Mouse (Mus musculus) cerebellum, adult 11-12 months (tissue): ENCODE results near the gene Zfp296.

Experiments used
- DNase-seq: peaks from one replicate; pipeline ENCODE4 v3.0.0; 2022

Gene Zfp296

DNA sequence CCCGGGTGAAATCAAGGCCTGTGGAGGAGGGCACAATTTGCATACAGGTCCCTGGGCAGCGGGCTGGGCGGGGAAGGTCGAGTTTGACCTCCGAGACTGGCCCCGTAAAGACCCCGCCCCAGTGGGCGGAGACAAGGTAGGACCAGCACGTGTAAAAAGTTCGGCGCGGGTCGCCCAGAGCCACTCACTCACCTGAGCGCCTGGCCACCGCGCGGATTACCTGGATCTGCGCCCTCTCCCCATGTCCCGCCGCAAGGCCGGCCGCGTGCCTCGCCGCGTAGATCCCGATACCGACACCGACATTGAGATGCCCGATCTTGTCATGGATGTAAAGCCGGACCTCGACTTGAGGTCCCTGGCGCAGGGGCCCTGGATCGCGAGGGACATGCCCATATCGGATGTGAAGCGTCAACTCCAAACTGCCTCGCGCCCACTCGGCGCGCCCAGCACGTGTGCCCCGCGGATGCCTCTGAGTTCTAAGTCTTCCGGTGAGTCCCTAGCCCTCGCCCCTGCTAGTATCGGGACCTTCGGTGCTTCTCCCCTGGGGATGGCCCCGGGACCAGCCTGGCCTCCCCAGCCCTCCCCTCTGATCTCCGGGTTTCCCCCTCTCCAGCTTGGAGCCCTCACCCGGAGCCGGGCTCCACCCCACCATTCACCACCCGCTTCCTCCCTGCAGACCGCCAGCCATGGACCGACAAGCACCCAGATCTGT, at the start of gene Zfp296, which contains the start of gene Gemin7:
Gene Zfp296 (plus strand): TSS at position 147 of the 712 bp plus-strand sequence.
Gene Gemin7 (minus strand): TSS at position 455 of the 712 bp plus-strand sequence.
- DNase-seq = peak; percentile 67

GRCm38 (mm10) chr7:19531077-19531476, 46.0 kb upstream of the Zfp296 start:
- no peak for DNase-seq

- no peak for DNase-seq
Observed at GRCm38 (mm10) chr7:19532240-19532639, 44.8 kb upstream of the Zfp296 start.

- DNase-seq = no peak
Observed at GRCm38 (mm10) chr7:19534676-19535075, 42.4 kb upstream of the Zfp296 start.

DNA sequence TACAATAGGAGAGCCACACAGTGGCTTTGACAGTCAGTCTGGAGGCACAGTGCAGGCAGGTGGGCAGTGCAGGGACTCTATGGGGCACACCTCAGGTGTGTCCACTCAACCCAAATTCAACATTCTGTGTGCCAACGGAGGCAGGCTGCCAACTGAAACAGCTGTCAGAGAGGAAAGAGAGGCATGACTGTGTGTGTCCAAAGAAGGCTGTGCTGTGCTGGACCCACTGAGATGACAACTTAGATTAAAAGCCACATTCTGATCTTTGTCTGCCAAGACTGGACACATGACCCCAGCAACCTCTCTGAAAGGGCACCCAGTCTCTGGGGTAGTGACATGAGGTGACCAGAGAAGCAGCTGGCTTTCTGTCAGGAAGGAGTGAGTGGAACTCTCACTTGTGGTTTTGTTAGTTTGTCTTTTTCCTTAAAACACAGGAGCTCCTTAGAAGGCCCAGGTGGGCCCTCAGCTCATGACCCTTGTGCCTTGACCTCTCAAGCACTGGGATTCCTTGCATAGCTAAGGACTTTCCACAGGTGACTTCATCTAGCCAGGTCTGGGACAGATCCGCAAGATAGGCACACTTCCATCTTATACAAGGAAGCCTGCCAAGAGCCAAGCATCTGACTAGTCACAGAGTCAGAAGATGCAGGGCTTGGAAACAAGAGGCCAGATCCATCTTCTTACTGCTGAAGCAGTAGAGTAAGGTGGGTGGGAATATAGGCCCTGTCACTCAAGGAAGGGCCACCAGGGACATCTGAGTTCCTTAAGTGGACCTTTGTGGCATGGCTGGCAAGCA, 36.1 kb upstream of the Zfp296 start:
- DNase-seq = peak; percentile 59

GRCm38 (mm10) chr7:19541681-19542154, 35.4 kb upstream of the Zfp296 start:
- DNase-seq = no peak

DNA sequence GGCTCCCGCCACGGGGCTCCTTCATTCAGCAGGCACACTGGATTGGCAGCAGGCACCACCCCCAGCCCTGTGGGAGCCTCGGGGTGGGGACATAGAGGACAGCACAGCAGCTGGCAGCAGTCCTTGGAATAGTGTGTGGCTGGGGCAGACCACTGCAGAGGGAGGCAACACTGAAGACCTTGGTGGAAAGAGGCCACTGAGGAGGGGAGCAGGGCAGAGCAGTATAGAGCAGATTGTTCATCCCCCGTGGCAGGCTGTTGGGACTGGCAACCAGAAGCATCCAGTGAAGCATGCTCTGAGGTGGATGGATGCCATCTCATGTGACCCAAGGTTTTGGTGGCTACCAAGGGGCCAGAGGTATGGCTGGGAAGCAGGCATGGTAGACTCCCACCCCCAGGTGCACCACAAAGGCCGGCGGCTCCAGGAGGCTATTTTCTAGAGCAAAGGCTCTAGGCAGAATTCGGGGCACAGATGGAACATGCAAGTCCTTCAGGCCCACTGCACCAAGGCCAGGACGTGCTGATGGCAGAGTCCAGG, 34.9 kb upstream of the Zfp296 start:
- peak; percentile 82 for DNase-seq

- no peak for DNase-seq
Observed at GRCm38 (mm10) chr7:19543584-19543983, 33.5 kb upstream of the Zfp296 start.

GRCm38 (mm10) chr7:19546007-19546406, 31.1 kb upstream of the Zfp296 start:
- DNase-seq = no peak

- no peak for DNase-seq
Observed at GRCm38 (mm10) chr7:19547344-19547969, 29.6 kb upstream of the Zfp296 start.

- DNase-seq = no peak
Observed at GRCm38 (mm10) chr7:19549394-19549793, 27.7 kb upstream of the Zfp296 start.

GRCm38 (mm10) chr7:19551634-19552033, 25.5 kb upstream of the Zfp296 start:
- DNase-seq = no peak

DNA sequence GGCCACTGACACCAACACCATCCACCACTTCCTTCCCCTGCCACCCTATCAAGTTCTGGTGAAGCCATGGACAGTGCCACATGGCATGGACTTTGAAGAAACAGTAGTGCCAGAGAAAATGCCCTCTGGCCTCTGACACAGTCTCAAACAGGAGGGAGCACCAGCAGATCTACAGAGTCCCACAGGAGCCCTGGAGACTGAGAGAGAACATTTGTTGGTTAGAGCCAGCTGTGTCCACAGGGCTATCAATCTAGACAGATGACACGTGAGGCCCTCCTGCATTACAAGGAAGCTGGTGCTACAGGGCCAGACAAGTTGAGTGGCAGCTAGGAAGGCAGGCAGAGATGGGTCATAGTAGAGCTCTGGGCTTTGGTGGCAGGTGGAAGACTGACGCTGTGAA, 24.6 kb upstream of the Zfp296 start:
- no peak for DNase-seq

- DNase-seq = no peak
Observed at GRCm38 (mm10) chr7:19554168-19554567, 22.9 kb upstream of the Zfp296 start.

DNA sequence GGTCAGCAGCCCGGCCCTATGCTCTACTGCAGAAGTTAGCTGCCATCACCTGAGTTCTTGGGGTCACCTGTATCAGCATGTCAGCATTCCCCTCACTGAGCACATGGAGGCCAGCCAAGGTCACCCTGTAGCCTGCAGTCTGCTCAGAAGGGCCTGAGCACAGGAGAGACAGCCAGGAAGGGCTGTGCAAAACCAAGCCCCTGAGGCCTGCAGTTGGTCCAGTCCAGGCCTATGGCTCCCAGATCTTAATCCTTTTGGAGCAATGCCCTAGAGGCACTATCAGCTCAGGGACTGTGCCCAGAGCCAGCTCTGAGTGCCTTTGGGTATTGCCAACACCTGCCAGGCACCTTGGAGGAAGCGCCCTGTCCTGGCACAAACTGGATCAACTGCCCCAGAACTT, 20.0 kb upstream of the Zfp296 start:
- DNase-seq = peak; percentile 60

- DNase-seq = peak; percentile 31
Observed at GRCm38 (mm10) chr7:19557982-19558900, 18.8 kb upstream of the Zfp296 start.

GRCm38 (mm10) chr7:19558965-19559364, 18.1 kb upstream of the Zfp296 start:
- no peak for DNase-seq

DNA sequence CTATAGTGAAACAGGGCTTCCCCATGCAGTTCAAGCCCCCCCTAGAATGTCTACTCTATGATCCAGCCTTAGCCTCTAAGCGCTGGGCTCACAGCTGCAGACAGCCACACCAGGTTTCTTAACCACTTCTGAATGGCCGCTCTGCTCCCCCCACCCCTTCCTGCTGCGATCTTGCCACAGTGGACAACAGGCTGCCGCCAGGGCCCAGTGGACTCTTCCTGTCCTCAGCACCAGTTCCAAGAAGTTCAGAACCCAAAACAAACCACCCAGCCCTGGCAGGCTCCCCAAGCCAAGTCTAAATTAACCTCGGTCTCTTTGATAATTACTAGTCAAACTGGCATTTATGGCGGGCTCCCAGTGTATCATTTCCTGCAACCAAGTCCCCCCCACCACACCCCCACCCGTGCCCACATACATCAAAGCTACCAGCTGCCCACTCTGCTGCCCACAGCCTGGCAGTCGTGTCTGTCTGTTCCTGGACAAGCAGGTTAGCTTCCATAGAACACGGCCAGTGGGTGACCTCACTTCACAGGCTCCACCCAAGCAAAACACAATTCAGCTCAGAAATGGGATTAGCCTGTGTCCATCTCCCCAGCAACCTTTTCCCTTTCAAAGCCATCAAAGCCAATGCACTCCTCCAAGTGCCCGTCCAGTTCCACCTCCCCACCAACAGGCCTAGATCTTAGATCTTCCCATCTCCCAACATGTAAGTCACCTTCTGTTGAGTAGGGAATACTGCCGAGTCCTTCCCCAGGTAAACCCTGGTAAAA, 16.4 kb upstream of the Zfp296 start:
- peak; percentile 54 for DNase-seq

DNA sequence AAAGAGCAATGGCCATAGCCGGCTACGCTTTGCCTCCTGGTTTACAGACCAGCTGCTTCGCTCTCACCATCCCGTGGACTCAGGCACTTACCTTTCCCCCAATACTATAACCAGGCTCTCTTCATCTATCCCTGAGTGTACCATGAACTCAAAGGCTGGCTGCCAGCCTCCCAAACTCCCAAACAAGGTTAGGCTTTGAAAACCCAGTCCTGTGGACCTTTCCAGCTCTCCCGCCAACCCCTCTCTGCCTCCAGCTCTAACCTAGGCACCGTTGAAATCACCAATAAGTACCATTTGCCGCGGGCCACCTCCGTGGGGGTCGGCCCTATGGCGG, 15.7 kb upstream of the Zfp296 start:
- DNase-seq = peak; percentile 65

DNA sequence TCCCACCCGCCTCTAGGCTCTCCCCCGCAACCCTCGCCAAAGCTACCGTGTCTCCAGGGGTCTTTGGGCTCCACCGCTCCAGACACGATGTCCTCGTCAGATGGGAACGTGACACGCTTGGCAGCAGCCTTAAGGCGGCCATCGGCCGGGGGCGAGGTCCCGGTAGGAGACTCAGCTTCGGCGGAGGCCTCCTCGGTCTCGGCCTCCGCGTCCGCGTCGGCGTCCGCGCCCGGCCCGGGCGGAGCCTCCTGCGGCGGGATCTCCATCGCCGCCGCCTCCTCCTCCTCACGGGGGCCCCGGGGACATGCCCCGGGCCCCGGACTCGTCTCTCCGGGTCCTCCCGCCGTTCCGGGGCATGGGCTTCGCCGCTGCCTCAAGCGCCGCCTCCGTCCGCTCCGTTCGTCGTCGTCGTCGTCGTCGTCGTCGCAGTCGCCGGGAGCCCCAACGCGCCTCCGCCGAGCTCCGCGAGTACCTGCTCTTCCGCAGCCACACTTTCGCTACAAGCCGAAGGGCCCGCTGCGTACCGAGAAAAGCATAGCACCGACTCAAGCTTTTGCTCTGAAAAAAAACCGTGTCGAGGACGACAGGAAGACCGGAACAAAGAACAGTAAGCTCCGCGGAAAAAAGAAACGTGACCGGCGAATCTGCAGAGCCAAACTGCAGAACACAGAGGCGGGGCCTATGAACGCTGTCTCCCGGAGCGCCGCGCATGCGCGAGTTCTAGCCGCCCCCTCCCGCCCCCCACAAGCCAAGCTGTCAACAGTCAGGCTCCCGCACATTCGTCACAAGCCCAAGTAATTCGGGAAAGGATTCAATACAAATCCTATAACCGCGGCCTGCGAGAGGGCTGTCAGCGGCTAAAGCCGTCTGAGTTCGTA, 15.1 kb upstream of the Zfp296 start:
- peak; percentile 86 for DNase-seq
